Mouse (Mus musculus) testis, adult 2 months (tissue): ENCODE measurements around the gene Lcn3.

Experiments used
- CTCF ChIP-seq: fragments of 200-500 bp; IDR thresholded peaks from 2 replicates; pipeline ENCODE4 v1.5.1; 2012; ENCODE audit warnings: low read depth, mild to moderate bottlenecking, inconsistent platforms, low read length, moderate library complexity; ENCODE audit not compliant: control insufficient read depth, insufficient read depth, insufficient replicate concordance
- POLR2A ChIP-seq: fragments of 200-500 bp; IDR thresholded peaks from 2 replicates; pipeline ENCODE4 v1.6.1; 2012; ENCODE audit warnings: low read depth, mild to moderate bottlenecking, inconsistent platforms, low read length, moderate library complexity; ENCODE audit not compliant: control insufficient read depth

GRCm38 (mm10) chr2:25811711-25812110 lies 46.3 kb downstream of the Lcn3 start:
- TF ChIP-seq CTCF = no peak
- TF ChIP-seq POLR2A = no peak
